Mouse (Mus musculus) forebrain, embryonic 15.5 days (tissue): ENCODE measurements around the gene Cep95. TPM values are rescaled to one million over a fixed set of nuclear protein-coding genes. Genes with fewer than 3 reads are reported as not detected.

Experiments used
- ATAC-seq: fragments of 200-750 bp; cut with Nextera tagmentation; replicated peaks from 2 replicates; pipeline ENCODE4 v1.8.0; 2017; ENCODE audit warnings: mild to moderate bottlenecking, moderate TSS enrichment, moderate library complexity
- H3K27ac ChIP-seq: fragments of 300-500 bp; sonication (generic); replicated peaks from 2 replicates; pipeline ENCODE4 v1.5.1; 2015; ENCODE audit warnings: mild to moderate bottlenecking, inconsistent platforms
- H3K27me3 ChIP-seq: fragments of 300-500 bp; sonication (generic); 2 replicates; pipeline ENCODE4 v1.6.1; 2015; ENCODE audit warnings: inconsistent platforms
- H3K36me3 ChIP-seq: fragments of 300-500 bp; sonication (generic); 2 replicates; pipeline ENCODE4 v1.6.1; 2015; ENCODE audit warnings: mild to moderate bottlenecking, inconsistent platforms
- H3K4me1 ChIP-seq: fragments of 300-500 bp; sonication (generic); 2 replicates; pipeline ENCODE4 v1.6.1; 2015; ENCODE audit warnings: inconsistent platforms
- H3K4me2 ChIP-seq: fragments of 300-500 bp; sonication (generic); replicated peaks from 2 replicates; pipeline ENCODE4 v1.6.1; 2015; ENCODE audit warnings: mild to moderate bottlenecking, inconsistent platforms
- H3K4me3 ChIP-seq: fragments of 300-500 bp; sonication (generic); 2 replicates; pipeline ENCODE4 v1.5.1; 2015; ENCODE audit warnings: mild to moderate bottlenecking, inconsistent platforms
- H3K9ac ChIP-seq: fragments of 300-500 bp; sonication (generic); replicated peaks from 2 replicates; pipeline ENCODE4 v1.6.1; 2015; ENCODE audit warnings: mild to moderate bottlenecking, inconsistent platforms
- H3K9me3 ChIP-seq: fragments of 300-500 bp; sonication (generic); 2 replicates; pipeline ENCODE4 v1.6.1; 2016; ENCODE audit warnings: inconsistent platforms
- WGBS: fragments of 180-500 bp; shearing (Covaris S2); methylation state at CpG from one replicate; pipeline ENCODE4 v1.1.7; 2015; ENCODE audit warnings: mixed read lengths; 5-methylcytosine and 5-hydroxymethylcytosine counted together
- polyA plus RNA-seq: library from polyadenylated mRNA; unstranded; fragments of >200 nt; fragmentation: Nextera tagmentation; extraction: Ambion mirVana; gene quantifications from 2 replicates; pipeline ENCODE4 v1.2.1, GENCODE M21; 2015

The Cep95 gene
- polyA plus RNA-seq, 1 experiment from 2014 or later, result 21.2 TPM

GRCm38 (mm10) chr11:106755583-106755982, 33.5 kb upstream of the Cep95 start:
- no peak overlapping the region for H3K4me3 ChIP-seq
- 20% methylated on average over 5 of the region's 5 CpGs for WGBS
- no peaks in the 10 kb centered on the region for H3K27me3 ChIP-seq
- H3K9me3 ChIP-seq, result no peaks in the 10 kb centered on the region
- no peaks in the 10 kb centered on the region for H3K36me3 ChIP-seq
- H3K9ac ChIP-seq, result no peak overlapping the region
- H3K4me1 ChIP-seq, result no peaks in the 10 kb centered on the region
- no peak overlapping the region for H3K4me2 ChIP-seq
- no peak overlapping the region for H3K27ac ChIP-seq
- ATAC-seq, result no peak

GRCm38 (mm10) chr11:106759028-106759427, 30.0 kb upstream of the Cep95 start:
- Histone ChIP-seq H3K4me3 (no peak overlapping the region), H3K9ac (no peak overlapping the region), H3K9me3 (no peaks in the 10 kb centered on the region), H3K27me3 (no peaks in the 10 kb centered on the region), H3K4me2 (no peak overlapping the region), H3K4me1 (no peaks in the 10 kb centered on the region), H3K27ac (no peak overlapping the region), H3K36me3 (no peaks in the 10 kb centered on the region)
- WGBS, result 97% methylated on average over 3 of the region's 3 CpGs
- ATAC-seq, result no peak

- no peak overlapping the region for H3K27ac ChIP-seq
- H3K36me3 ChIP-seq, result no peaks in the 10 kb centered on the region
- no peak overlapping the region for H3K4me2 ChIP-seq
- WGBS, result 91% methylated on average over 5 of the region's 5 CpGs
- no peaks in the 10 kb centered on the region for H3K4me1 ChIP-seq
- no peak for ATAC-seq
- H3K9me3 ChIP-seq, result no peaks in the 10 kb centered on the region
- H3K9ac ChIP-seq, result no peak overlapping the region
- no peak overlapping the region for H3K4me3 ChIP-seq
- H3K27me3 ChIP-seq, result no peaks in the 10 kb centered on the region
Measured at GRCm38 (mm10) chr11:106760511-106760910, 28.5 kb upstream of the Cep95 start.

GRCm38 (mm10) chr11:106762139-106762799, 26.8 kb upstream of the Cep95 start:
- no peak overlapping the region for H3K4me2 ChIP-seq
- WGBS, result 60% methylated on average over 5 of the region's 5 CpGs
- H3K9me3 ChIP-seq, result no peaks in the 10 kb centered on the region
- H3K27ac ChIP-seq, result no peak overlapping the region
- no peaks in the 10 kb centered on the region for H3K27me3 ChIP-seq
- no peaks in the 10 kb centered on the region for H3K4me1 ChIP-seq
- H3K36me3 ChIP-seq, result peaks cover 8% of the 10 kb centered on the region
- ATAC-seq, result no peak
- no peak overlapping the region for H3K4me3 ChIP-seq
- no peak overlapping the region for H3K9ac ChIP-seq

- H3K27ac ChIP-seq, result no peak overlapping the region
- H3K4me1 ChIP-seq, result no peaks in the 10 kb centered on the region
- no peak overlapping the region for H3K4me2 ChIP-seq
- no peaks in the 10 kb centered on the region for H3K27me3 ChIP-seq
- H3K36me3 ChIP-seq, result peaks cover 13% of the 10 kb centered on the region
- no peak overlapping the region for H3K9ac ChIP-seq
- no peaks in the 10 kb centered on the region for H3K9me3 ChIP-seq
- 78% methylated on average over 9 of the region's 9 CpGs for WGBS
- H3K4me3 ChIP-seq, result no peak overlapping the region
- no peak for ATAC-seq
Measured at GRCm38 (mm10) chr11:106762800-106763185, 26.3 kb upstream of the Cep95 start.

- no peak overlapping the region for H3K9ac ChIP-seq
- no peaks in the 10 kb centered on the region for H3K4me1 ChIP-seq
- H3K27ac ChIP-seq, result no peak overlapping the region
- H3K4me3 ChIP-seq, result no peak overlapping the region
- no peak overlapping the region for H3K4me2 ChIP-seq
- ATAC-seq, result no peak
- H3K27me3 ChIP-seq, result no peaks in the 10 kb centered on the region
- no peaks in the 10 kb centered on the region for H3K9me3 ChIP-seq
- WGBS, result 90% methylated on average over 4 of the region's 4 CpGs
- H3K36me3 ChIP-seq, result peaks cover 29% of the 10 kb centered on the region
Measured at GRCm38 (mm10) chr11:106766611-106767162, 22.4 kb upstream of the Cep95 start.

GRCm38 (mm10) chr11:106767516-106767915, 21.5 kb upstream of the Cep95 start:
- WGBS, result 94% methylated on average over 4 of the region's 4 CpGs
- Histone ChIP-seq H3K9ac (no peak overlapping the region), H3K27ac (no peak overlapping the region), H3K36me3 (peaks cover 35% of the 10 kb centered on the region), H3K4me2 (no peak overlapping the region), H3K4me3 (no peak overlapping the region), H3K4me1 (no peaks in the 10 kb centered on the region), H3K27me3 (no peaks in the 10 kb centered on the region), H3K9me3 (no peaks in the 10 kb centered on the region)
- ATAC-seq, result no peak

- H3K4me2 ChIP-seq, result no peak overlapping the region
- peaks cover 64% of the 10 kb centered on the region for H3K36me3 ChIP-seq
- WGBS, result 98% methylated on average over 9 of the region's 9 CpGs
- no peak for ATAC-seq
- no peak overlapping the region for H3K4me3 ChIP-seq
- no peaks in the 10 kb centered on the region for H3K4me1 ChIP-seq
- no peaks in the 10 kb centered on the region for H3K9me3 ChIP-seq
- no peak overlapping the region for H3K27ac ChIP-seq
- H3K27me3 ChIP-seq, result no peaks in the 10 kb centered on the region
- no peak overlapping the region for H3K9ac ChIP-seq
Measured at GRCm38 (mm10) chr11:106770195-106770974, 18.7 kb upstream of the Cep95 start.

GRCm38 (mm10) chr11:106773061-106773460, 16.0 kb upstream of the Cep95 start:
- no peak for ATAC-seq
- Histone ChIP-seq H3K4me1 (0 out of 2 replicates have a peak, but pooled peaks cover 3% of the 10 kb centered on the region), H3K27me3 (no peaks in the 10 kb centered on the region), H3K4me2 (no peak overlapping the region), H3K9me3 (no peaks in the 10 kb centered on the region), H3K27ac (no peak overlapping the region), H3K9ac (no peak overlapping the region), H3K4me3 (no peak overlapping the region), H3K36me3 (peaks cover 55% of the 10 kb centered on the region)
- 91% methylated on average over 9 of the region's 9 CpGs for WGBS

GRCm38 (mm10) chr11:106776960-106777359, 12.1 kb upstream of the Cep95 start:
- Histone ChIP-seq H3K27ac (no peak overlapping the region), H3K36me3 (peaks cover 58% of the 10 kb centered on the region), H3K4me1 (peaks cover 25% of the 10 kb centered on the region), H3K4me3 (no peak overlapping the region), H3K4me2 (no peak overlapping the region), H3K27me3 (no peaks in the 10 kb centered on the region), H3K9ac (no peak overlapping the region), H3K9me3 (no peaks in the 10 kb centered on the region)
- no peak for ATAC-seq
- 97% methylated on average over 4 of the region's 4 CpGs for WGBS

GRCm38 (mm10) chr11:106777395-106777794, 11.7 kb upstream of the Cep95 start:
- Histone ChIP-seq H3K9me3 (no peaks in the 10 kb centered on the region), H3K36me3 (peaks cover 58% of the 10 kb centered on the region), H3K9ac (0 out of 2 replicates have a peak overlapping the region, but pooled peaks have one; percentile 10), H3K4me2 (no peak overlapping the region), H3K27ac (no peak overlapping the region), H3K4me1 (peaks cover 25% of the 10 kb centered on the region), H3K27me3 (no peaks in the 10 kb centered on the region), H3K4me3 (no peak overlapping the region)
- no peak for ATAC-seq
- WGBS, result 95% methylated on average over 3 of the region's 3 CpGs

- no peaks in the 10 kb centered on the region for H3K9me3 ChIP-seq
- peaks cover 25% of the 10 kb centered on the region for H3K4me1 ChIP-seq
- H3K27me3 ChIP-seq, result no peaks in the 10 kb centered on the region
- H3K9ac ChIP-seq, result no peak overlapping the region
- H3K4me3 ChIP-seq, result no peak overlapping the region
- peaks cover 58% of the 10 kb centered on the region for H3K36me3 ChIP-seq
- WGBS, result 94% methylated on average over 7 of the region's 7 CpGs
- ATAC-seq, result no peak
- no peak overlapping the region for H3K27ac ChIP-seq
- H3K4me2 ChIP-seq, result peak overlapping the region; percentile 91; the same call in 1 of the 2 replicates
Measured at GRCm38 (mm10) chr11:106778132-106778531, 10.9 kb upstream of the Cep95 start.
